Mouse (Mus musculus) left cerebral cortex, adult 8-10 months (tissue): Measurements from ENCODE around the gene B4galnt4. TPM values are rescaled to one million over a fixed set of nuclear protein-coding genes. Genes with fewer than 3 reads are reported as not detected.

Source experiments
- DNase-seq, 2 experiments: peaks; one replicate each; pipeline ENCODE4 v3.0.0; 2022; ENCODE audit warnings: low spot score in 2 of 2
- total RNA-seq, 4 experiments: library from RNA; stranded (reverse); gene quantifications; 2 replicates each; pipeline ENCODE4 v1.2.4; 2022

Gene B4galnt4
- total RNA-seq, 4 experiments from 2014 or later = 64.5 to 81.0 (median 79.2) TPM

DNA sequence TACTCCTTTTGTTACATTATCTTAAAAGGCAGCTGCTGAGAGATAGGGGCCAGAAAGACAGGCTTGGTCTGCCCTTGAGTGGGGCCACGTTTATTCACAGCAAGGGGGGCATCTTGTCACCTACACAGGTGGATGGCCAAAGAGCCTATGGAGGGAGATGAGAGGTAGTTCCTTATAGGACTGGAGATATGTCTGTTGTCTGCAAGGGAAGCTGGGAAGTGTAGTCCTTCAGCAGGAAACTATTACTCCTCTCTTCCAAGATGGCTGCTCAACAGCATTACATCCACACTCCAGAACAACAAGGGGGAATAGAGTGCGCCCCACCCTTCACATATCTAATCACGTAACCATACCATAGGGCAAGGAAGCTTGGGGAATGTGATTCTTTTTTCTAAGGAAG is 58.6 kb downstream of the B4galnt4 start:
- no peak for DNase-seq

GRCm38 (mm10) chr7:141120605-141121004 is 59.7 kb downstream of the B4galnt4 start:
- DNase-seq = no peak

GRCm38 (mm10) chr7:141121051-141121531 is 60.2 kb downstream of the B4galnt4 start:
- no peak for DNase-seq

Other genes with a start within 250 kb of the B4galnt4 start
- gene Zfp941, start 238.9 kb upstream of the B4galnt4 start, total RNA-seq = 10 to 100 TPM; 29.5 to 33.1 (median 29.7) TPM
- 10 to 100 TPM in 1 of 4 experiments, 1 to 10 TPM in 3; 6.2 to 13.1 (median 8.4) TPM for gene Urah, start 226.1 kb upstream of the B4galnt4 start, total RNA-seq
- gene Scgb1c1, start 215.6 kb upstream of the B4galnt4 start, total RNA-seq = not detected
- under 1 TPM in 1 of 4 experiments, not detected in 3; 0.36 TPM for gene Odf3, start 213.3 kb upstream of the B4galnt4 start, total RNA-seq
- 1 to 10 TPM; 1.0 to 2.9 (median 2.5) TPM for gene Gm45785, start 204.8 kb upstream of the B4galnt4 start, total RNA-seq
- 10 to 100 TPM; 60.1 to 70.0 (median 64.9) TPM for gene Ric8a, start 204.1 kb upstream of the B4galnt4 start, total RNA-seq
- 10 to 100 TPM; 20.7 to 26.7 (median 23.2) TPM for gene Bet1l, start 203.5 kb upstream of the B4galnt4 start, total RNA-seq
- 100 to 1,000 TPM; 105 to 117 (median 109) TPM for gene Psmd13, start 179.1 kb upstream of the B4galnt4 start, total RNA-seq
- gene Sirt3, start 178.8 kb upstream of the B4galnt4 start, total RNA-seq = 10 to 100 TPM; 62.4 to 79.7 (median 73.7) TPM
- gene Cox8b, start 160.7 kb upstream of the B4galnt4 start, total RNA-seq = 1 to 10 TPM; 1.7 to 3.9 (median 2.9) TPM
- 1 to 10 TPM in 1 of 4 experiments, under 1 TPM in 3; 0.54 to 1.1 (median 0.92) TPM for gene Nlrp6, start 140.2 kb upstream of the B4galnt4 start, total RNA-seq
- gene Pgghg, start 119.7 kb upstream of the B4galnt4 start, total RNA-seq = 1 to 10 TPM; 3.9 to 4.7 (median 4.3) TPM
- gene Ifitm5, start 110.8 kb upstream of the B4galnt4 start, total RNA-seq = under 1 TPM in 1 of 4 experiments, not detected in 3; 0.51 TPM
- not detected for gene Gm45717, start 105.2 kb upstream of the B4galnt4 start, total RNA-seq
- gene Ifitm2, start 105.1 kb upstream of the B4galnt4 start, total RNA-seq = 10 to 100 TPM; 13.5 to 19.6 (median 16.7) TPM
- gene Ifitm1, start 93.9 kb upstream of the B4galnt4 start, total RNA-seq = 1 to 10 TPM; 3.6 to 7.4 (median 5.0) TPM
- gene Ifitm3, start 50.3 kb upstream of the B4galnt4 start, total RNA-seq = 10 to 100 TPM; 12.2 to 26.6 (median 17.7) TPM
- under 1 TPM in 2 of 4 experiments, not detected in 2; 0.87 to 0.88 TPM for gene Ifitm6, start 43.2 kb upstream of the B4galnt4 start, total RNA-seq
- not detected for gene Gm17387, start 32.0 kb upstream of the B4galnt4 start, total RNA-seq
- gene Pkp3, start 17.1 kb downstream of the B4galnt4 start, total RNA-seq = under 1 TPM in 1 of 4 experiments, not detected in 3; 0.57 TPM
- 1 to 10 TPM; 2.3 to 2.6 (median 2.5) TPM for gene Sigirr, start 39.5 kb downstream of the B4galnt4 start, total RNA-seq
- gene Ano9, start 56.7 kb downstream of the B4galnt4 start, total RNA-seq = not detected
- gene Ptdss2, start 61.3 kb downstream of the B4galnt4 start, total RNA-seq = 10 to 100 TPM; 48.4 to 57.7 (median 52.3) TPM
- gene Rnh1, start 111.8 kb downstream of the B4galnt4 start, total RNA-seq = 10 to 100 TPM; 41.0 to 52.8 (median 44.8) TPM
- gene Hras, start 132.9 kb downstream of the B4galnt4 start, total RNA-seq = 100 to 1,000 TPM; 226 to 267 (median 258) TPM
- gene Lrrc56, start 133.1 kb downstream of the B4galnt4 start, total RNA-seq = 1 to 10 TPM; 3.5 to 5.7 (median 5.3) TPM
- gene Lmntd2, start 153.0 kb downstream of the B4galnt4 start, total RNA-seq = under 1 TPM in 2 of 4 experiments, not detected in 2; 0.17 to 0.25 TPM
- 1 to 10 TPM in 3 of 4 experiments, under 1 TPM in 1; 0.89 to 2.7 (median 2.4) TPM for gene Rassf7, start 154.8 kb downstream of the B4galnt4 start, total RNA-seq
- 10 to 100 TPM; 65.7 to 76.5 (median 68.5) TPM for gene Phrf1, start 167.7 kb downstream of the B4galnt4 start, total RNA-seq
- gene Irf7, start 205.4 kb downstream of the B4galnt4 start, total RNA-seq = 1 to 10 TPM in 3 of 4 experiments, under 1 TPM in 1; 0.65 to 2.8 (median 1.7) TPM
- gene Cdhr5, start 215.7 kb downstream of the B4galnt4 start, total RNA-seq = not detected
- not detected for gene Sct, start 218.0 kb downstream of the B4galnt4 start, total RNA-seq
- under 1 TPM; 0.44 to 0.84 (median 0.50) TPM for gene Drd4, start 230.9 kb downstream of the B4galnt4 start, total RNA-seq